Mouse (Mus musculus): ENCODE data around the gene Rpl22. TPM values are rescaled to one million over a fixed set of nuclear protein-coding genes. Genes with fewer than 3 reads are reported as not detected.

Rpl22 gene
- total RNA-seq, 2 experiments from 2014 or later, result 2,467 to 3,890 TPM

DNA sequence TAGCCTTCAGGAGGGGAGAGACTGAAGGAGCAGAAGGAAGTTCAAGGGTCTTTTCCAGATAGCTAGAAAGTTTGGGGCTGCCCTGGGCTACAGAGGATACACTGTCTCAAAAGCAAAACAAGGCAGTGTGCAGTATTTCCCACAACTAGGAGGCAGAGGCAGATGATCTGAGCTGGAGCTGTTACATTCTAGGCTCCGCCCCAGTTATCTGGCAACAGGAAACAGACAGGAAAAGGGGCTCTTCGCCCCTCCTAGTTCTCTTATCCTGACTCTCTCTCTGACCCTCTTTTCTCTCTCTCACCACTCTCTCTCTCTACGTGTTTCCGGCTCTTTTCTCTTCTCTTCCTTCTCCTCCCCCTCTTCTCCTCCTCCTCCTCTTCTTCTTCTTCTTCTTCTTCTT, 29.6 kb upstream of the Rpl22 start:
- ATAC-seq (replicated peaks; ENCODE audit: low FRiP score, low TSS enrichment, poor library complexity, severe bottlenecking), result peak; percentile 60

- no peak for ATAC-seq (replicated peaks; ENCODE audit: low FRiP score, low TSS enrichment, poor library complexity, severe bottlenecking)
Observed at GRCm38 (mm10) chr4:152296371-152296770, 29.2 kb upstream of the Rpl22 start.

GRCm38 (mm10) chr4:152296874-152297861, 28.4 kb upstream of the Rpl22 start, which contains the start of gene Icmt:
Icmt (plus strand) TSS chr4:152297227.
- ATAC-seq (replicated peaks; ENCODE audit: low FRiP score, low TSS enrichment, poor library complexity, severe bottlenecking), result peak; percentile 81

DNA sequence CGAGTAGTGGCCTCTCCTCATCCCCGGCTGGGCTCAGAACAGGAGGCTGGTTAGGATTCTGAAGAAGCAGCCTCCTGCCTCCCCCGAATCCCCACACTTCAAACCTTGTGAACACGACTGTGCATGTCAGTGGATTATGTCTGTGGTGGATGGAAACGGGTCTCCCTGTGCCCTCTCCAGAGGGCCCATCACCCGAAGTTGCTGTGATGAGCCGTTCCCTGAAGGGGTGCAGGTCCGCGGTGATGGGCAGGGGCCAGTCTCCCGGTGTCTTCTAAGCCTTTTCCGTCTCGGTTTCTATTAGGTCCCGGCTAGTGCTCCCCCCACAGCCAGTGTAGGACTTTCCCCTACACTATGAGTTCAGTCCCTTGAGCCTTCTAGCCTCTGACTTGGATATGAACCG, 26.7 kb upstream of the Rpl22 start:
- no peak for ATAC-seq (replicated peaks; ENCODE audit: low FRiP score, low TSS enrichment, poor library complexity, severe bottlenecking)

GRCm38 (mm10) chr4:152300375-152300774, 25.2 kb upstream of the Rpl22 start:
- no peak for ATAC-seq (replicated peaks; ENCODE audit: low FRiP score, low TSS enrichment, poor library complexity, severe bottlenecking)

- ATAC-seq (replicated peaks; ENCODE audit: low FRiP score, low TSS enrichment, poor library complexity, severe bottlenecking), result no peak
Observed at GRCm38 (mm10) chr4:152302012-152302411, 23.5 kb upstream of the Rpl22 start.

- no peak for ATAC-seq (replicated peaks; ENCODE audit: low FRiP score, low TSS enrichment, poor library complexity, severe bottlenecking)
Observed at GRCm38 (mm10) chr4:152303172-152303571, 22.4 kb upstream of the Rpl22 start.

DNA sequence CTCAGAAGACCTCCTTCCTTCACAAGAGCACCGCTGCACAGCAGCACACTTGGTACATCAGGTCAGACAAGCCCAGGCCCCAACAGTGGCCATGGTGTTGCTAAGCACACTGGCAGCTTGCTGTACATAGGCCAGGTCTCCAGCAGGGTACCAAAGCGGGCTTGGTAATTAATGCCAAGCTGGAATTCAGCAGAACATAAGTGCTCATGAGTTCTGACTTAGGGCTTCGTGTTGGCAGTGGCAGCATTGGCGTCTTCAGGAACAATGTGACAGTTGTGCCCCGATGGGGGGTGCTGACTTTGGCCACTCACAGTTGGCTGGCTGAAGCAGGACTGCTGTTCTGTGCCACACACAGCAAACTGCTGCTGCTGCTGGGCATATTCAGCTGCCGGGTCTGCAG, 20.9 kb upstream of the Rpl22 start:
- ATAC-seq (replicated peaks; ENCODE audit: low FRiP score, low TSS enrichment, poor library complexity, severe bottlenecking), result no peak

GRCm38 (mm10) chr4:152305991-152306390, 19.6 kb upstream of the Rpl22 start:
- no peak for ATAC-seq (replicated peaks; ENCODE audit: low FRiP score, low TSS enrichment, poor library complexity, severe bottlenecking)

GRCm38 (mm10) chr4:152307542-152307941, 18.0 kb upstream of the Rpl22 start:
- no peak for ATAC-seq (replicated peaks; ENCODE audit: low FRiP score, low TSS enrichment, poor library complexity, severe bottlenecking)

GRCm38 (mm10) chr4:152312186-152312585, 13.4 kb upstream of the Rpl22 start:
- ATAC-seq (replicated peaks; ENCODE audit: low FRiP score, low TSS enrichment, poor library complexity, severe bottlenecking), result 0 out of 2 replicates have a peak, but pooled peaks have one; percentile 16

DNA sequence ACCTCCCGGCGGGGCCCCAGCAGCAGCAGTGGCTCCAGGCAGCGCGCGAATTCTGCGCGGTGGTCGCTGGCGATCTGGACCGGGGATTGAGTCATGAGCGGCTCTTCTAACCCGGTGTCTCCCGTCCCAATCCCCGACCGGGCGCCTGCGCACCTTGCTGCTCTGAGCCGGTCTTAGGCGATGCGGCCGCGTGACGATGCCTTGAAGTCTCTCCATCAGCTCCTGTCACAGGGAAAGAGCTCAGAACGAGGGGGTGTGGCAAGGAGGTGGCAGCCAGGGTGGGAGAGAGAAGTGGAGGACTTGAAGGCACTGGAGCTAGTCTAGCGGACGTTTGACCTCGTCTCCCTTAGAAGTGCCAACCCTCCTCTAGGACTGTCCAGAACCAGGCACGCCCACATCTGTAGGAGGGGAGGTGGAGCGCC, 12.3 kb upstream of the Rpl22 start:
- ATAC-seq (replicated peaks; ENCODE audit: low FRiP score, low TSS enrichment, poor library complexity, severe bottlenecking), result peak; percentile 38

DNA sequence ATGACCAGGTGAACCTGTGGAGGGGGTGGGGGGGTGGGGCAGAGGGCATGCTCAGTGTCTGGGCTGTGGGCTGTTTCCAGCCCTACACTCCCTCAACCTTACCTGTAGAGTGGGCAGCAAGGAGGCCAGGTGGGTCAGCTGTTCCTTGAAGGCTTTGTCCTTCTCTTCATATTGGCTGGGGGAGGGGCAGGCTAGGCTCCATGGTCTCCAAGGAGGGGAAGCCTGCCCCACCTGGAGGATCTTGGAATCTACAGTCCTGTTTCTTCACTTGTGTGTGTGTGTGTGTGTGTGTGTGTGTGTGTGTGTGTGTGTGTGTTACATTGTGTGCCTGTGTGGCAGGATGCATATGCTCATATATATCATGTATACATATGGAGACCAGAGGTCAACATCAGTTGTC, 11.6 kb upstream of the Rpl22 start:
- ATAC-seq (replicated peaks; ENCODE audit: low FRiP score, low TSS enrichment, poor library complexity, severe bottlenecking), result no peak

DNA sequence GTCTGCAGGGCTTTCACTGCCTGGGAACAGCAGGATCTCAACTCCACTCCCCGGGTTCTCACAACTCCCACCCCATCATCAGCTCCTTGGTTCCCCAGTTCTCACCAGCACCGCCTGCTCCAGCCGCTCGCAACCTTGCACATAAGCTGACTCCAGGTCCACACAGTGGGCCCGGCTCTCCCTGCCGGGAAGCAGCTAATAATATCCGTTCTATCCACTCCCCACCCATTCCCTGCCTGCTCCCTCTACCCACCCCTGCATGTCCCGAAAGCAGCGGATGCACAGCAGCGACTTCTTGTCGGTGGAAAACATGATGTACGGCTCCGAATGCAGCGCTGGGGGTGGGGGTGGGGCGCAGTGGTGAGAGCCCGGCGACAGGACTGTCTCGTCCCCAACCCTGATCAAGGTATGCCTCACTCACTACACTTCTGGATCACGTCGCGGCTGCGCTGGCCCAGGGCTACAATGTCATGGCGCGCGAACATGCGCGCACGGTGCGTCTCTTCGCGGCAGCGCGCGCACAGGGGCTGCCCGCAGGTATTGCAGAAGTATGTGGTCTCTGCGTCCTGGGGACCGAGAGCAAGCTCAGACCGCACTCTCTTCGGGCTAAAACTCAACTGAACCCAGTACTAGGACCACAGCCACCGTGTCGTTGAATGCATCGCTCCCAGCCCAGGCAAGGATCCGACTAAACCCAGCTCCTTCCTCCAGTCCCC, 9.9 kb upstream of the Rpl22 start:
- no peak for ATAC-seq (replicated peaks; ENCODE audit: low FRiP score, low TSS enrichment, poor library complexity, severe bottlenecking)

- no peak for ATAC-seq (replicated peaks; ENCODE audit: low FRiP score, low TSS enrichment, poor library complexity, severe bottlenecking)
Observed at GRCm38 (mm10) chr4:152317631-152318033, 7.9 kb upstream of the Rpl22 start.

DNA sequence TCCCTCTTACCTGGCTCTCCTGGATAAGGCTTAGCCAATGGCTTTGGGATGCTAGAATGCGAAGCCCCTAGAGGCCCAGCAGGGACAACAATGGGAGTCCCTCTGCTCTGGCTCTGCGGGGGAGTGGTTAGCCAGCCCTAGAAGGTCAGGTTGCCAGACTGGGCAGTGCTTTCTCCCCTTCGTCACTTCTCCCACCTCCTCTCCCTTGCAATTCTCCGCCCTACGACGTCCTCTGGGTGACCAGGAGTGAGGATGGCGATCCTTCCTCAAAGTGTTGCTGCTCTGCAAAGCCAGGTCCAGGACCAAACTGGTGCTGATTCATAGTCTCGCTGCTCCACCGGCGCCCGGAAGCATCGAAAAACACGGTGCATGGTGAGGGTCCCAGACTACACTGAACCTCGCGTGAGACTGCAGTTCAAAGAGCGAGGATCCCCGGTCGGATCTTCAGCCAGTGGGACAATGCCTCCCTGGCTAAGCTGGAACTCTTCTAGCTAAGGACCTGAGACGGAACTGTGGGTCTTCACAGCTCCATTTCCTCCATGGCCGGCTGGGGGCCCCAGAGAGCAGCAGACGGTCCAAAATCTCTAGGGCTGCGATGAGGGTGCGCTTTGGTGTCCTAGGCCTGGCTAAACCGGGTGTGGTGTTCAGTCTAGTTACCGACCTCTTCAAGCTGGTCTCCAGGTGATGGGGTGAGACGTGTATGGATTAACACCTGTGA, 6.9 kb upstream of the Rpl22 start, which contains the start of gene Rnf207:
Gene Rnf207, minus strand, starts transcription at position 477 of the 718 bp plus-strand sequence.
- ATAC-seq (replicated peaks; ENCODE audit: low FRiP score, low TSS enrichment, poor library complexity, severe bottlenecking), result peak; percentile 90

DNA sequence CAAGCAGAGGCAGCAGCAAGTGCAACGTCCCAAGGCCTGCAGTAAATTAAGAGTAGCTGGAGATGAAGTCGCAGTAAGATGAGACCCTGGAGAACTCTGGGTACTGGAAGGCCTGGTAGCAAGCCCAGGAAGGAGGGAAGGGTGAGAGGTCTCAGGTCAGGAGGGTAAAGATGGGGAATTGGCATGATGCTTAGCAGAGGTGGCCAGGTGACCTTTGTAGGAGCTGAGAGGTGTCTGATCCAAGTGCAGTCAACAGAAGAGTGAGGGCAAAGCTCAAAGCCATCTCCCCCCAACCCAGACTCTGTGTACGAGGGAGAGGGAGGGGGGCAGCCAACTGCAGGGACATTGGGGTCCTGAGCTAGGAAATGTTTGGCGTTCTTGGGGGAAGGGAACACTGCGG, 4.1 kb upstream of the Rpl22 start:
- ATAC-seq (replicated peaks; ENCODE audit: low FRiP score, low TSS enrichment, poor library complexity, severe bottlenecking), result no peak

GRCm38 (mm10) chr4:152324641-152325562, 640 bp upstream of the Rpl22 start:
- peak; percentile 31 for ATAC-seq (replicated peaks; ENCODE audit: low FRiP score, low TSS enrichment, poor library complexity, severe bottlenecking)

DNA sequence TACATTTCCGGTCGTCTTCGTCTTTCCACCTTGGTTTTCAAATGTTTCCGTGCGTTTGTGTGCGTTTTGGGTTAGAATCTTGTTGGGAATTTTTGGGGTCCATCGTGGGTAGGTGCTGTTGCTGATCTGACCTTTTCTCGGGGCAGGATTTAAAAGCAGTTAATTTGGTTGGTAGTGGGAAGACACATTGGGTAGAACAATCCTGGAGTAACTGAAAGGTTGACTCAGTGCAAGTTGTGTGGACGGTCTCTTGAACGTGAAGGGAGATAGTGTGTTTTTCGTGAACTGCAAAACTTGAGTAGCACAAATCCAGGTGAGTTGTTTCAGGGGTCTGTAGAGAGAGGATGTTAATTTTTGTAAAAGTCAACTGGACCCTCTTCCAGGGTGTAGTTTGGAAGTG, 1.0 kb downstream of the Rpl22 start:
- ATAC-seq (replicated peaks; ENCODE audit: low FRiP score, low TSS enrichment, poor library complexity, severe bottlenecking), result no peak
